Mouse (Mus musculus) left cerebral cortex, adult 18-20 months (tissue): ENCODE data around the gene Sclt1. TPM values are rescaled to one million over a fixed set of nuclear protein-coding genes. Genes with fewer than 3 reads are reported as not detected.

Experiments
- DNase-seq, 2 experiments: peaks; one replicate each; pipeline ENCODE4 v3.0.0; 2021 to 2022; ENCODE audit warnings: low spot score in 2 of 2, mixed read lengths in 1 of 2
- total RNA-seq, 2 experiments: library from RNA; stranded (reverse); gene quantifications; 2 replicates each; pipeline ENCODE4 v1.2.3; 2021

Gene Sclt1
- total RNA-seq, 2 experiments from 2014 or later = 15.8 to 19.3 TPM

GRCm38 (mm10) chr3:41587588-41587987, 154.7 kb downstream of the Sclt1 start:
- no peak for DNase-seq

- DNase-seq = no peak
Observed at GRCm38 (mm10) chr3:41586917-41587316, 155.4 kb downstream of the Sclt1 start.

DNA sequence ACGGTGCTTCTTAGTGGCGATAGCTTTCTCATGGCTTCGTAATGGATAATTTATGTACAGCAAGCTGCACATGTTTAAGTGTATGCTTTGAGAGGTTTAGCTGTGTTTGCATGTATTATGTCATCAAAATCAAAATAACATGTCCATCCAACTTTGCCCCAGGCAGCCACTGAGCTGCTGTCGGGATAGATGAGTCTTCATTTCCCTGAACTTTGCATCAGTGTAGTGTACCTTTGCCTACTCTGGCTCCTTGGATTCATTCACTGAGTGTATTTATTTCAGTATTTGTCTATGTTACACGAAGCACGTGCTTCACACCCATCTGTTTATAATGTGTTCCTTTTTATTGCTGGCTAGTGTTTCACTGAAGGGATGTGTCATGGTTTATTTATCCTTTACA, 156.0 kb downstream of the Sclt1 start:
- no peak for DNase-seq

GRCm38 (mm10) chr3:41585548-41585947, 156.8 kb downstream of the Sclt1 start:
- DNase-seq = no peak

- no peak for DNase-seq
Observed at GRCm38 (mm10) chr3:41583621-41584020, 158.7 kb downstream of the Sclt1 start.

DNA sequence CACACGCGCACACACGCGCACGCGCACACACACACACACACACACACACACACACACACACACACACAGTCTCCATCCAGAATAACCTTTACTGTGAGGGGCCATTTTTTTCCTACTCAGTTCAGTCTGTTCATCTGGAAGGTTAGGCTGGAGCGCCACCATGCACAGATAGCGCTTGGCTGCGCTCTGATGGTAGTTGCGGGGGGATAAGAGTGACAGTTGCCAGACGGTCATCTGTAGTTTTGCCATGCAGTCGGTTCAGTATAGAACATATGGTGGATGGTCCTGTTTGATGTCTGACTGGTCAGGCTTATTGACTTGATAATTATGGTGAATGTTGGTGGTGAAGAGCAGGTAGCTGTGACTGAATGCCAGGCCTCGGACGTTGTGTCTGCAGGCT, 159.2 kb downstream of the Sclt1 start:
- no peak for DNase-seq

DNA sequence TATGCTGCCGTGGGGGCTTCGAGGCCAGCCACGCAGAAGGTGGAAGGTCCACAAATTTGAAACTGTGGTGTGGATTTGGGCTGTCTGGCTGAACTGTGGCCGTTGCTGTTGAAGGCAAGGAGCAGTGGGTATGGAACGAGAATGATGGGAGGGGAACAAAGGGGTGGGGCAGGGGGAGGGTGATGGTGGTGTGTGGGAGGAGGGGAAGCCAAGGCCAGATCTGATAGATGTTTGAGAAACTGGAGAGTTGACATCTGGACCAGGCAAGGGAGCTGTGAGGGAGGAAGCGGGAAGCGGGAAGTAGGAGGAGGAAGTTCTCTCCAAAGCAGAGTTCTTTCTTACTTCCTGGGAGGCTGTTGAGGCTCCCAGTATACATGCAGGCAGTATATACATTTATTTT, 160.1 kb downstream of the Sclt1 start:
- DNase-seq = no peak

- DNase-seq = no peak
Observed at GRCm38 (mm10) chr3:41581436-41581835, 160.9 kb downstream of the Sclt1 start.

- DNase-seq = no peak
Observed at GRCm38 (mm10) chr3:41580401-41581323, 161.7 kb downstream of the Sclt1 start.

DNA sequence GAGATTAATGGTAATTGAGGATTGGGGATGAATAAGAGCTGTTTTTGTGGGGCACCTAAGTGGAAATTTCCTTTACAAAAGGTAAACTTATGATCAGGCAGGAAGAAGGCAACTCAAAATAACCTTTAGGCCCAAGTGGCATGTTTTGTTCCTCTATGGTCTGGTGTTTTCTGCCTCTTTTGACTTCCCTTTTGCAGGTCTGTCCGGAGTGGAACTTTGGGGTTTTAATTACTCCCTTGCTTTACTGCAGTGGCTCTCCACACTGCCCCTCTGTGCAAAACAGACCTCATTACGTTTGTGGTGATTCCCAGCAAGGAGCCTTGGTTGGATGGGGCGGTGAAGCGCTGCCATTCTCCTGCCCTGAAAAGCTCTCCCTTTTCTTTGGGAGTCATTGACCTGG, 162.4 kb downstream of the Sclt1 start:
- no peak for DNase-seq

DNA sequence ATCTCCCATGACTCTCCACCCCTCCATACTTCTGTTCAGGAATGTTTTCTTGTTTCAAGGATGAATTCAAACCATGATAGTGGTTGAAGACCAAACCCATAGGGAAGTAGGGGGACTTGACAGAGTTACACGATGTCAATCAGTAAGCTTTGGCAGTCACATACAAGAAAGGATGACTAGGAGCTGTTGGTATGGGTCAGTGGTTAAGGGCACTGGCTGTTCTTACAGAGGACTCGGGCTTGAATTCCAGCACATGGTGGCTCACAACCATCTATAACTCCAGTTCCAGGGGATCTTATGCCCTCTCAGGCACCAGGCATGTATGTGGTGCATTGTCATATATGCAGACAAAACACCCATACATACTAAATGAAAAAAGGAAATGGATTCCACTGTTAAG, 165.1 kb downstream of the Sclt1 start:
- DNase-seq = no peak

Other genes starting within 250 kb of the Sclt1 start
- 10 to 100 TPM; 45.8 to 48.6 TPM for gene Jade1, start 186.8 kb downstream of the Sclt1 start, total RNA-seq
- 10 to 100 TPM; 10.8 to 12.5 TPM for gene D3Ertd751e, start 97 bp upstream of the Sclt1 start, total RNA-seq